7 mouse cellular contexts compared by ENCODE assay signal in genomic region chr1:136232986-136233790, GRCm38 (mm10). TPM values are rescaled to one million over a fixed set of nuclear protein-coding genes. Genes with fewer than 3 reads are reported as not detected.
DNase-seq lines count a peak whose midpoint lies in the region; ATAC-seq and TF ChIP-seq lines count a peak whose summit lies in the region.

No protein-coding gene starts in this region.

- H3K36me3 ChIP-seq in testis, adult 2 months (ENCODE audit: control insufficient read depth, insufficient read depth, low read length) = no peaks in the 10 kb centered on the region
- H3K36me3 ChIP-seq in forebrain, embryonic 10.5 days (replicated peaks) = peaks cover 4% of the 10 kb centered on the region
- H3K36me3 ChIP-seq in liver, embryonic 14.5 days (replicated peaks; ENCODE audit: control insufficient read depth, insufficient read depth, low read depth) = no peaks in the 10 kb centered on the region

- peak overlapping the region; percentile 71 for H3K4me2 ChIP-seq in liver, embryonic 14.5 days (ENCODE audit: low read depth)

- no peak overlapping the region for H3K9ac ChIP-seq in liver, embryonic 14.5 days (replicated peaks)

- no peak overlapping the region for H3K27ac ChIP-seq in testis, adult 2 months (ENCODE audit: control insufficient read depth, insufficient read depth, low read depth, low read length)
- H3K27ac ChIP-seq in forebrain, embryonic 10.5 days = peak overlapping the region; percentile 95
- H3K27ac ChIP-seq in liver, embryonic 14.5 days = no peak overlapping the region

- no peak for TF ChIP-seq CTCF in testis, adult 2 months (IDR thresholded peaks at IDR 0.05; ENCODE audit: control insufficient read depth, insufficient read depth, insufficient replicate concordance, low read depth, low read length)
- no peak for TF ChIP-seq CTCF in liver, embryonic 14.5 days (IDR thresholded peaks at IDR 0.05; ENCODE audit: low read depth)

- no peak for TF ChIP-seq POLR2A in testis, adult 2 months (IDR thresholded peaks at IDR 0.05; ENCODE audit: control insufficient read depth, low read depth, low read length)

- whole genome bisulfite sequencing in forebrain, embryonic 10.5 days = under 1% methylated on average over 23 of the region's 23 CpGs
- WGBS in liver, embryonic 14.5 days (ENCODE audit: insufficient replicate concordance) = 4% methylated on average over 23 of the region's 23 CpGs

- no peak for ATAC-seq in liver, embryonic 14.5 days (ENCODE audit: insufficient read depth)
- no peak for ATAC-seq in megakaryocyte, adult 5-6 weeks (ENCODE audit: poor library complexity, severe bottlenecking)
- ATAC-seq in erythroblast, adult 5-6 weeks (replicated peaks; ENCODE audit: low FRiP score, poor library complexity, severe bottlenecking) = no peak

- H3K9me3 ChIP-seq in forebrain, embryonic 10.5 days = no peaks in the 10 kb centered on the region
- H3K9me3 ChIP-seq in liver, embryonic 14.5 days (ENCODE audit: control insufficient read depth, low read length) = no peaks in the 10 kb centered on the region

- peaks cover 26% of the 10 kb centered on the region for H3K4me1 ChIP-seq in testis, adult 2 months (ENCODE audit: control insufficient read depth, insufficient read depth, low read length)
- H3K4me1 ChIP-seq in forebrain, embryonic 10.5 days = peaks cover 64% of the 10 kb centered on the region
- H3K4me1 ChIP-seq in liver, embryonic 14.5 days (replicated peaks; ENCODE audit: control insufficient read depth in 2 of 2, insufficient read depth in 2 of 2, low read length in 1 of 2) = peaks cover 0 to 10% of the 10 kb centered on the region in 2 experiments; a peak in 2 of 4 replicates

- intact Hi-C loops in left cerebral cortex, postnatal 25 days (cut with DNase I) = no loop called here

- no peak for TF ChIP-seq EP300 in liver, embryonic 14.5 days (IDR thresholded peaks at IDR 0.05; ENCODE audit: low read depth)

- H3K27me3 ChIP-seq in testis, adult 2 months (ENCODE audit: control insufficient read depth, insufficient read depth, low read length) = no peaks in the 10 kb centered on the region
- H3K27me3 ChIP-seq in forebrain, embryonic 10.5 days (ENCODE audit: poor library complexity, severe bottlenecking) = peaks cover 37% of the 10 kb centered on the region
- peaks cover 50% of the 10 kb centered on the region for H3K27me3 ChIP-seq in liver, embryonic 14.5 days (ENCODE audit: control insufficient read depth, insufficient read depth, low read length)

- no peak for DNase-seq in testis, postnatal 10 days (ENCODE audit: low spot score)
- DNase-seq in forebrain, embryonic 10.5 days (ENCODE audit: extremely low spot score, low spot score) = peak; percentile 64
- DNase-seq in liver, embryonic 14.5 days (ENCODE audit: low read depth in 3 of 3, low spot score in 3 of 3) = no peak
- DNase-seq in left cerebral cortex, postnatal 25 days (ENCODE audit: low spot score in 2 of 2) = no peak

- peak overlapping the region; percentile 85 for H3K4me3 ChIP-seq in testis, adult 2 months (ENCODE audit: control insufficient read depth, low read depth, low read length)
- peak overlapping the region; percentile 72 for H3K4me3 ChIP-seq in forebrain, embryonic 10.5 days
- peak overlapping the region in 1 of 2 experiments; percentile 52; a peak in 3 of 4 replicates for H3K4me3 ChIP-seq in liver, embryonic 14.5 days (ENCODE audit: insufficient read depth in 1 of 2, low read depth in 2 of 2, low read length in 2 of 2)

RNA-seq across cellular contexts. Expression of gene Inava, which starts 0.9 kb away (rescaled TPM):
- 23.3 and 28.7 TPM in 2 replicates for polyA plus RNA-seq in testis, adult 2 months (2012; rRNA removed)
- 21.2 and 23.2 TPM in 2 replicates for polyA plus RNA-seq in forebrain, embryonic 10.5 days (2016; fragmentation: Nextera tagmentation; extraction: Ambion mirVana)
- 0.16 and 0.28 TPM in 2 replicates for polyA plus RNA-seq in liver, embryonic 14.5 days (2012; rRNA removed)
- polyA plus RNA-seq in liver, embryonic 14.5 days (2014; fragmentation: Nextera tagmentation; extraction: Ambion mirVana) = 0.13 and 0.36 TPM in 2 replicates
- not detected in 2 replicates for total RNA-seq in megakaryocyte, adult 5-6 weeks (2015)
- not detected in 2 replicates for total RNA-seq in megakaryocyte, adult 5-6 weeks (2017)
- not detected in 2 replicates for total RNA-seq in erythroblast, adult 5-6 weeks (2015; ENCODE audit: low replicate concordance)
- total RNA-seq in erythroblast, adult 5-6 weeks (2017; ENCODE audit: low replicate concordance) = not detected in 2 replicates
- 1 to 10 TPM; 2.9 to 3.1 TPM for total RNA-seq in left cerebral cortex, postnatal 25 days (2021)

RNA-seq across cellular contexts. Expression of gene Mroh3, which starts 20.6 kb away (rescaled TPM):
- polyA plus RNA-seq in testis, adult 2 months (2012; rRNA removed) = 11.9 and 13.3 TPM in 2 replicates
- polyA plus RNA-seq in forebrain, embryonic 10.5 days (2016; fragmentation: Nextera tagmentation; extraction: Ambion mirVana) = 0.27 and 0.28 TPM in 2 replicates
- polyA plus RNA-seq in liver, embryonic 14.5 days (2012; rRNA removed) = 0.05 TPM in 1 of 2 replicates, not detected in the other
- 0.15 and 0.23 TPM in 2 replicates for polyA plus RNA-seq in liver, embryonic 14.5 days (2014; fragmentation: Nextera tagmentation; extraction: Ambion mirVana)
- total RNA-seq in megakaryocyte, adult 5-6 weeks (2015) = not detected in 2 replicates
- total RNA-seq in megakaryocyte, adult 5-6 weeks (2017) = not detected in 2 replicates
- not detected in 2 replicates for total RNA-seq in erythroblast, adult 5-6 weeks (2015; ENCODE audit: low replicate concordance)
- total RNA-seq in erythroblast, adult 5-6 weeks (2017; ENCODE audit: low replicate concordance) = 0.42 TPM in 1 of 2 replicates, not detected in the other
- 1 to 10 TPM; 2.0 to 2.1 TPM for total RNA-seq in left cerebral cortex, postnatal 25 days (2021)

RNA-seq across cellular contexts. Expression of gene Gpr25, which starts 27.5 kb away (rescaled TPM):
- polyA plus RNA-seq in testis, adult 2 months (2012; rRNA removed) = 0.57 and 0.58 TPM in 2 replicates
- polyA plus RNA-seq in forebrain, embryonic 10.5 days (2016; fragmentation: Nextera tagmentation; extraction: Ambion mirVana) = not detected in 2 replicates
- 0.06 TPM in 1 of 2 replicates, not detected in the other for polyA plus RNA-seq in liver, embryonic 14.5 days (2012; rRNA removed)
- not detected in 2 replicates for polyA plus RNA-seq in liver, embryonic 14.5 days (2014; fragmentation: Nextera tagmentation; extraction: Ambion mirVana)
- not detected in 2 replicates for total RNA-seq in megakaryocyte, adult 5-6 weeks (2015)
- total RNA-seq in megakaryocyte, adult 5-6 weeks (2017) = not detected in 2 replicates
- total RNA-seq in erythroblast, adult 5-6 weeks (2015; ENCODE audit: low replicate concordance) = not detected in 2 replicates
- not detected in 2 replicates for total RNA-seq in erythroblast, adult 5-6 weeks (2017; ENCODE audit: low replicate concordance)
- total RNA-seq in left cerebral cortex, postnatal 25 days (2021) = 1 to 10 TPM; 5.4 to 7.3 TPM

Comparison
In these comparisons a context has a peak if more than half of its experiments do, and no peak if none do; other contexts are left out.
1. RNA of gene Gpr25, which starts 27.5 kb away (total RNA-seq): 5.4 to 7.3 TPM in left cerebral cortex, postnatal 25 days; not detected in megakaryocyte, adult 5-6 weeks and not detected in erythroblast, adult 5-6 weeks; every median in the first group is over 4 times any median in the second.